Mouse (Mus musculus) left cerebral cortex, postnatal 10 days (tissue): ENCODE results near the gene Mrpl50. TPM values are rescaled to one million over a fixed set of nuclear protein-coding genes. Genes with fewer than 3 reads are reported as not detected.

ENCODE experiments used
- total RNA-seq, 2 experiments: library from RNA; stranded (reverse); gene quantifications; 2 replicates each; pipeline ENCODE4 v1.2.3; 2021

Mrpl50 gene
- total RNA-seq, 2 experiments from 2014 or later, result 33.3 to 34.1 TPM

Other genes starting within 250 kb of the Mrpl50 start
- not detected for gene Acnat2, start 112.9 kb downstream of the Mrpl50 start, total RNA-seq
- 1 to 10 TPM in 1 of 2 experiments, under 1 TPM in 1; 0.51 to 1.6 TPM for gene Acnat1, start 47.2 kb downstream of the Mrpl50 start, total RNA-seq
- under 1 TPM; 0.28 to 0.34 TPM for gene Baat, start 14.5 kb downstream of the Mrpl50 start, total RNA-seq
- gene Zfp189, start 83 bp upstream of the Mrpl50 start, total RNA-seq, result 1 to 10 TPM; 8.2 to 9.2 TPM
- gene Aldob, start 28.5 kb upstream of the Mrpl50 start, total RNA-seq, result 1 to 10 TPM; 1.2 to 2.4 TPM
- 10 to 100 TPM; 78.8 to 80.6 TPM for gene Tmem246, start 76.8 kb upstream of the Mrpl50 start, total RNA-seq
- gene Rnf20, start 110.9 kb upstream of the Mrpl50 start, total RNA-seq, result 10 to 100 TPM; 70.9 to 73.0 TPM
- gene Ppp3r2, start 160.9 kb upstream of the Mrpl50 start, total RNA-seq, result 1 to 10 TPM in 1 of 2 experiments, under 1 TPM in 1; 0.79 to 1.8 TPM